Mouse (Mus musculus) kidney, adult 2 months (tissue): ENCODE results near the gene Hes6. TPM values are rescaled to one million over a fixed set of nuclear protein-coding genes. Genes with fewer than 3 reads are reported as not detected.

Source experiments
- DNase-seq: peaks from one replicate; pipeline ENCODE4 v3.0.0; 2021
- H3K27ac ChIP-seq: fragments of 200-500 bp; 2 replicates; pipeline ENCODE4 v1.5.1; 2012; ENCODE audit warnings: low read depth, low read length, control low read depth, inconsistent platforms; ENCODE audit not compliant: insufficient read depth
- H3K27me3 ChIP-seq: fragments of 200-500 bp; replicated peaks from 2 replicates; pipeline ENCODE4 v1.6.1; 2012; ENCODE audit warnings: mild to moderate bottlenecking, moderate library complexity, low read length, inconsistent platforms; ENCODE audit not compliant: control insufficient read depth, insufficient read depth
- H3K36me3 ChIP-seq: fragments of 200-500 bp; 2 replicates; pipeline ENCODE4 v1.6.1; 2012; ENCODE audit warnings: mild to moderate bottlenecking, moderate library complexity, low read length, inconsistent platforms; ENCODE audit not compliant: control insufficient read depth, insufficient read depth
- H3K4me1 ChIP-seq: fragments of 200-500 bp; 2 replicates; pipeline ENCODE4 v1.6.1; 2011; ENCODE audit warnings: low read length; ENCODE audit not compliant: control insufficient read depth, insufficient read depth
- H3K4me3 ChIP-seq: fragments of 200-500 bp; 2 replicates; pipeline ENCODE4 v1.5.1; 2011; ENCODE audit warnings: mild to moderate bottlenecking, low read depth, low read length, control low read depth; ENCODE audit not compliant: insufficient read depth
- CTCF ChIP-seq: fragments of 200-500 bp; conservative IDR thresholded peaks from 2 replicates; pipeline ENCODE4 v1.5.1; 2011; ENCODE audit warnings: low read depth, mild to moderate bottlenecking, control low read depth, low read length, moderate library complexity, mixed read lengths; ENCODE audit not compliant: insufficient read depth, insufficient read length
- POLR2A ChIP-seq: fragments of 200-500 bp; IDR thresholded peaks from one replicate; pipeline ENCODE4 v1.6.1; 2011; ENCODE audit warnings: low read depth, low read length, control low read depth
- WGBS: fragments of 180-500 bp; shearing (Covaris S2); methylation state at CpG from one replicate; pipeline ENCODE4 v1.1.7; 2018; 5-methylcytosine and 5-hydroxymethylcytosine counted together
- polyA plus RNA-seq: library from polyadenylated mRNA; depleted of rRNA; stranded (reverse); fragments of >200 nt; gene quantifications from 2 replicates; pipeline ENCODE4 v1.2.3, GENCODE M21; 2012

Hes6 gene
- polyA plus RNA-seq, 1 experiment = 64.1 TPM

DNA sequence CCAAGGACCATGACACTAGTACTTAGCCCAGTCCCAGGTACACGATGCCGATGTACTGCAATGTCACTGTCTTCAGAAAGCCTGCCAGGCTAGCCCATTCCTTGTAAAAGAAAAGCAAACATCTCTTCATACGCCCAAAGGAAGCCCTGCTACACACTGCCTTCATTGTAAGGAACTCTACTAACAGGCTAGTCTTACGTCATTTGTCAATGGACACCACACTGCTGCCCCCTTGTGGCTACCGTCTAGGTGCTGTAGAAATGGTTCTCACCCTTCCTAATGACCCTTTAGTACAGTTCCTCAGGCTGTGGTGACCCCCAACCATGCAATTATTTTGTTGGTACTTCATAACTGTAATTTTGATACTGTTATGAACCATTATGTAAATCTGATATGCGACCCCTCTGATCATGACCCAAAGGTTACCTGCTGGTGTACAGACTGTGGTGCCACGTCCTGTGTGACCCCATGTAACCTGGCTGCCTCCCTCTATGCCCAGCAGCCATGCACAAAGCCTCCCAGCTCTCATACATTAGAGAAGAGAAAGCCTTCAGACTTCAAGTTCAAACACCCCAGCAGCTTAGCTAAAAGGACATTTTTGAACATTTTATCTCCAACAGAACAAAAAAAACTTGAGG lies 33.3 kb downstream of the Hes6 start:
- 55% methylated on average over 7 of the region's 7 CpGs for WGBS
- TF ChIP-seq CTCF (peak; percentile 80), POLR2A (no peak)

DNA sequence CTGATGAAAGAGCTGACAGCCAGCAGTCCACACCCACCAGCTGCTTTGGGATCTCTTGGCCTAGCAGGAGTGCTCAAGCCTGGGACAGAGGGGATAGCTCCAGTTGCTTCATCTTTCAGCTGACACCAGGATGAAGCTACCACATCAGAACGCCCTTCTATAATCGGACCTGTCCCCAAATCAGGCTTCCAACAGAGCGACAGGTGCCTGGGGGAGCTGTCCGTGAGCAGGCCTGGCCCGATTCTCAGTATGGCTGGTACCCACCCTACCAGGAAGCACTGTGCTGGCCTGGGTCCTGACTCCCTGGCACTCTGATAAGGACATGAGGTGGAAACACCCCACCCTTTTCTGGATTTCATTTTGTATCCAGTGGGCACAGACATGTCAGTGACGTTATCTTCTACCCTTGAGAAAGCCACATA lies 40.4 kb downstream of the Hes6 start:
- no peaks in the 10 kb centered on the region for H3K27me3 ChIP-seq
- H3K27ac ChIP-seq = no peak overlapping the region
- no peak overlapping the region for H3K4me3 ChIP-seq
- no peaks in the 10 kb centered on the region for H3K4me1 ChIP-seq
- no peak for DNase-seq
- TF ChIP-seq POLR2A (no peak), CTCF (no peak)
- 89% methylated on average over 6 of the region's 6 CpGs for WGBS
- H3K36me3 ChIP-seq = peaks cover 3% of the 10 kb centered on the region; the same call in 1 of the 2 replicates

More for the DNA sequence above, 33.3 kb downstream of the Hes6 start:
- no peaks in the 10 kb centered on the region for H3K27me3 ChIP-seq
- no peaks in the 10 kb centered on the region; the same call in 1 of the 2 replicates for H3K4me1 ChIP-seq
- H3K36me3 ChIP-seq = peaks cover 7% of the 10 kb centered on the region
- peak; percentile 77 for DNase-seq
- H3K27ac ChIP-seq = no peak overlapping the region
- H3K4me3 ChIP-seq = no peak overlapping the region

DNA sequence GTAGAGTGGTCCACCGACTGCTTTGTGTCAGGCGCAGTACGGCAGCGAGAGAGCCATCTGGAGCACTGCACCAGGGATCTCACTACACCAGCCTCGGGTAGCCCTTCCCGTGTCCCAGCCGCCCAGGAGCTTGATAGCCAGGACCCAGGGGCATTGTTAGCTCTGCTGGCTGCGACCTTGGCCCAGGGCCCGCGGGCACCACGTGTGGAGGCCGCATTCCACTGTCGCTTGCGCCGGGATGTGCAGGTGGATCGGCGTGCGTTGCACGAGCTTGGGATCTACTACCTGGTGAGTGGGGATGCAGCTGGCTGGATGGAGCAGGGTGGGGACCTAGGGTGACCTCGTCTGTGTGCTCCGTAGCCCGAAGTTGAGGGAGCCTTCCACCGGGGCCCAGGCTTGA lies 43.8 kb downstream of the Hes6 start:
- no peaks in the 10 kb centered on the region for H3K4me1 ChIP-seq
- no peak overlapping the region for H3K4me3 ChIP-seq
- no peaks in the 10 kb centered on the region for H3K36me3 ChIP-seq
- 81% methylated on average over 23 of the region's 23 CpGs for WGBS
- no peak for DNase-seq
- no peaks in the 10 kb centered on the region for H3K27me3 ChIP-seq
- H3K27ac ChIP-seq = no peak overlapping the region
- TF ChIP-seq POLR2A (no peak), CTCF (no peak)

DNA sequence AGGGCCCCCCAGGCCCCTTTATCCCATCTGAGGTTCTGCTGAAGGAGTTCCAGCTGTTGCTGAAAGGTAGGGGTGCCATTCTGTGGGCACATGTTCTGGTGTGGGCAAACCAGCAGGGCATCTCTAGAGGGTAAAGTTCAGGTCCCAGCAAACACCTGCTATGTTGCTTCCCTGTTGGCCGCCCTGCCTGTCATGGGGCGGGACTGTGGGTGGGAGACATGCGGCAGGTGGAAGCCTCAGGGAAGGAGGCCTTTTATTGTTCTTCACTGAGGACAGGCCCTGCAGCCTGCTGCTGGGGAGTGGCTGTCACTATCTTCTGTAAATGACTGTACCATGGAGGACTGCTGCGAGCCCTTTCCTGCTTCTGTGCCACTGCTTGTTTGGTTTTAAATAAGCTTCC lies 44.4 kb downstream of the Hes6 start:
- Histone ChIP-seq H3K4me1 (no peaks in the 10 kb centered on the region), H3K27me3 (no peaks in the 10 kb centered on the region), H3K4me3 (no peak overlapping the region), H3K27ac (no peak overlapping the region), H3K36me3 (no peaks in the 10 kb centered on the region)
- no peak for TF ChIP-seq POLR2A
- TF ChIP-seq CTCF = no peak
- peak; percentile 20 for DNase-seq
- WGBS = 51% methylated on average over 4 of the region's 4 CpGs

DNA sequence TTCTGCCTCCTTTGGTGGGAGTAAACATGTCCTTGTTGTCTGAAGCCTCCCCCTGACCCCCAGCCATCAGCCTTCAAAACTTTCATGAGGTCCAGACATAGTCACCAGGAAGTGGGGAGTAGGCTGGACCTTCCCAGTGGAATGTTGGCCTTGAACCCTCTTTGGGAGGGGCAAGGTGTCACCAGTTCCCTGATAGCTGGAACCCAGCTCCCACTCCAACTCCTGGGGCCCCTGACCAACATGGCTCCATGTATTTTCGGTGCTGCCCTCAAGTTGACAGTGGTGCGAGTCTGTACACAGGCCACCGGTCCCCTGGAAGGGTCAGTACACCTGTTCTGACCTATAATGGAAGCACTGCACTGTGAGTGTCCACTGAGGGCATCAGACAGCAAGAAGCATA lies 46.5 kb downstream of the Hes6 start:
- WGBS = 96% methylated on average over 3 of the region's 3 CpGs
- H3K36me3 ChIP-seq = no peaks in the 10 kb centered on the region
- no peak overlapping the region for H3K27ac ChIP-seq
- no peak overlapping the region for H3K4me3 ChIP-seq
- no peak for DNase-seq
- TF ChIP-seq POLR2A (no peak), CTCF (no peak)
- no peaks in the 10 kb centered on the region for H3K4me1 ChIP-seq
- no peaks in the 10 kb centered on the region for H3K27me3 ChIP-seq

DNA sequence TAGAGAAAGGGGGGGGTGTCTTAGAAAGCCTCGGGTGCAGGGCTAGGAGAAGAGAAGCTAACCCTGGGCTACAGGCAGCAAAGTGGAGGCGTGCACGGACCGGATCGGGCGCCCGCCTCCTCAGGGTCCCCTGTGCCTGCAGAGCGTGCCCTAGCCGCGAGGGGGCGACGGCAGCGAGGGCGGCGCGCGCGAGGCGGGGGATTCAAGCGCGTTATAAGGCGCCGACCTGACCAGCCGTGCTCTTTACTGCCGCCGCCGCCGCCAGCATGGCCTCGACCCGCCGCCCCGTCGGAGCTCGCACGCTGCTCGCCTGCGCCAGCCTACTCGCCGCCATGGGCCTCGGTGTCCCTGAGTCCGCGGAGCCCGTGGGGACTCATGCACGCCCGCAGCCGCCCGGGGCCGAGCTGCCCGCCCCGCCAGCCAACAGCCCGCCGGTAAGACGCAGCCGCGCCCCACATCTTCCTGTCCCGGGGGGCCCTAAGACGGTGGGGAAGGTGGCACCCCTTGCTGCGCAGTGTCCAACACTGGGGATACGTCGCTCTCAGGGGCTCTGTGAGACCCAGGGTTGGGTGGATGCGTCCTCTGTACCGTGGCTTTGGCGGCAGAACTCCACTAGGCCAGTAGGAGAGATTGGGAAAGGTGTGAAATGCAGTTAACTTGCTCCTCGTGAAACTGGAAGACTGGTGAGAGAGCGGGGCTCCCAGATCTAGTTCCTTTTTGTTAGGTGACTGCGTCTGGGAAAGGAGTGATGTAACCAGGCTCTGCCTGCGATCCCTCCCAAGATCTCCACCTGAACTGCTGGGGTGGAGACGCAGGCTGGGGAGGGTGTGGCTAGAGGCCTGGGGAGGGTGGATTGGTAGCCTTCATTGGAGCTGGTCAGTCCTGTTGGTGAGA lies 47.4 kb downstream of the Hes6 start, which contains the start of gene Erfe:
Gene Erfe (plus strand): TSS at position 216 of the 894 bp plus-strand sequence.
- Histone ChIP-seq H3K36me3 (no peaks in the 10 kb centered on the region), H3K4me3 (peak within 1 kb of the TSS; percentile 17; the same call in 1 of the 2 replicates), H3K27me3 (no peaks in the 10 kb centered on the region), H3K4me1 (no peaks in the 10 kb centered on the region), H3K27ac (no peak within 1 kb of the TSS)
- 2% methylated on average over 68 of the region's 68 CpGs for WGBS
- TF ChIP-seq POLR2A = no peak
- TF ChIP-seq CTCF = peak; percentile 64
- DNase-seq = peak; percentile 64

DNA sequence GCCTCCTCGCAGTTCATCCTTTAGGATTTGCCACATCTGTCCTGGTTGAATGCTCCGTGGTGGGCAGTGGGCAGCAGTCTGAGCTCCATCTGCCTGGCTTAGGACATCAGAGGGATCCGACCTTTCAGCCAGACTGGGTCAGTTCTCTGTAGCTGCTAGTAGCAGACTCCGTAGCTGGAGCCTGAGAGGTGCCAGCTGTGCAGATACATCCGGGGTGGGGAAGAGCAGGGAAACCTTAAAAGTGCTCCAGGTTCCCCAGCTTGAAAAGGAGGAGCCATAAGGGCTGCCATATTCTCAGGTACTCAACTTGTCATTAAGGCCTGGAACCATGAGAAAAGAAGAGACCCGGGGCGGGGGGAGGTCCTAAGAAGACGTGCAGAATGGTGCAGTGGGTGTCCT lies 48.0 kb downstream of the Hes6 start:
- no peak for DNase-seq
- TF ChIP-seq POLR2A (no peak), CTCF (no peak)
- no peaks in the 10 kb centered on the region for H3K4me1 ChIP-seq
- no peaks in the 10 kb centered on the region for H3K27me3 ChIP-seq
- no peak overlapping the region for H3K27ac ChIP-seq
- WGBS = 37% methylated on average over 8 of the region's 8 CpGs
- H3K36me3 ChIP-seq = no peaks in the 10 kb centered on the region
- H3K4me3 ChIP-seq = no peak overlapping the region
